Mouse (Mus musculus): ENCODE measurements around the gene Lnx2. TPM values are rescaled to one million over a fixed set of nuclear protein-coding genes. Genes with fewer than 3 reads are reported as not detected.
A peak's percentile ranks its signal among the peaks of the same experiment; 100 is the strongest.

Lnx2 gene
- 10 to 100 TPM; 17.9 to 20.5 TPM for total RNA-seq (2021)

DNA sequence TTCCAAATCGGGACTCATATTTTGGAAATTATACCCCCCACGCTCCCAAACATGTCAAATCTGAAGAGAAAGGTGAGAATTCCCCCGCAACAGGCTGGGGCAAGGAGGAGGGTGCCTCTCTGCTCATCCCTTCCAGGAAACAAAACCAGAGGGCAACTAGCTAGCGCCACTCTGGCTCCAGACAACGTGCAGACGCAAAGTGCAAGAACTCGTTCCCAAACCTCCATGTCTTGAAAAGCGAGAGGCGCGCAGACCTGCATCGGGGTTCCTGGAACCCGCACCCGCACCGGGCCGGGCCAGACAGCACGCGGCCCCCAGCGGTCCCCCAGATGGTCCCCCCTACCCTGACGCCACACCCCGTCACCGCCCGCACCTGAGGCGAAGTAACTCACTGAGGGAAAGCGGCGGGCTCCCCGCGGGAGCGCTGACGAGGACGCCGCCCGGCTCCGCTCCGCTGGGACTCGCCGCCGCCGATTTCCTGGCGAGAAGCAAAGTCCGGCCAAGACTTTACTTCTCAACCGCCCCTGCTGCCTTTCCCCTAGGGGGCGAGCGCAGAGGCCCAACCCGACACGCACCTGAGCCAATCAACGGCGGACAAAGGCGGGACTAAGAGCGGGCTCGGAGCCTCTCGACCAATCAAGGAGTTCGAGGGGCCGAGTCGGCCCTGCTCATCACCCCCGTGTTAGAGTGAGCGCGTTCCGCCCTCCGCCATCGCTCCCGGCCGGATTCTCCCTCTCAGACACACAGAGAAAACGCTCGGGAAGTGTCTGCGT lies at the start of gene Lnx2:
Gene Lnx2, minus strand, starts transcription at position 561 of the 773 bp plus-strand sequence.
- intact Hi-C loops (cut with DNase I) = loop anchor here (2.0 to 10.0 kb wide), 3 partner anchors 39 to 241 kb away; partner anchors contain the start of genes Mtif3 and Rpl21
- peak; percentile 99 for DNase-seq

DNA sequence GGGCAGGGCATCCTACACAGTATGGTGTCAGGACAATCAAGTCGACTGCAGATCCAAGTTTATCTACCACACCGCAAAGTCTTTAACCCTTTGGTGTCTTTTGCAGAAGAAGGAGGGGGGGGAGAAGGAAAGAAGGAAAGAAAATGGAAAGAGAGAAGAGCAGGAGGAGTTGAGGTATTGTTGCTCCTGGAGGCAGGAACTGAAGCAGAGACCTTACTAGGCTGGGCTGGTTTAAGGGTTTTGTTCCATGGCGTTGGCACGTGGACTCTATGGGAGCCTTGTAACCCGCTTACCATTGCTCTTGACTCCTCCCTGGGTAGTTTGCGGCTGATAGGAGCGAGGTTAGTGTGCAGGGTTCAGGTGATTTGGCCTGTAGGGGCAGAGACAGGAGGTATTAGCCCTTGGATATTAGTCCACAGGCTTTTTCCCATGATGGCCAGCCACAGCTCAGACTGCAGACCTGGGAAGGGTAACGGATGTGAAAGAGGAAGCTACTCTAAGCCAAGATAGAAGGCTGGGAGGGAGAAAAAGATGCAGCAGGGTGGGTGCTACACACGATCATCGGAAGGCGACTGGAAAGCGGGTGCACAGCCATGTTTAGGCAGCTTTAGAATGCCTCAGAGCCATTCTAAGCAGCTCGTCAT lies 49.3 kb upstream of the Lnx2 start:
- intact Hi-C loops (cut with DNase I) = no loop called here
- no peak for DNase-seq

DNA sequence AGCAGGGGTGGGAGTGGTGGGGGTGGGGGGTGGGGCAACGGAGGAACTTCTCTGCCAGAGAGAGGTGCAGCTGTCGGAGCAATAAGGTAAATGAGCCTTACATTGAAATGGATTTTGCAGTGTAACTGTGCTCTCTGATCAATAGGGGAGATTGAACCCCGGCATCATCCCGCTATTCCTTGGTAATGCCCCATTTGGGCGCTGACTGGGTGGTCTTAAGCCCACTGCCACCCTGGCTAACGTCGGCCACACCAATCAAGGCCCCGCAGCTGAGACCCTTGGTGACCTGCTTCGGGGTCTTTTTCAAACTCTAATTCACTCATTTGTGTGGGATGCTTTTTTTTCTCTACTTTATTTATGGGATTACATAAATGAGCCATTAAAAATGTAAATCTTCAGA lies 48.4 kb upstream of the Lnx2 start:
- DNase-seq = no peak
- intact Hi-C loops (cut with DNase I) = no loop called here

DNA sequence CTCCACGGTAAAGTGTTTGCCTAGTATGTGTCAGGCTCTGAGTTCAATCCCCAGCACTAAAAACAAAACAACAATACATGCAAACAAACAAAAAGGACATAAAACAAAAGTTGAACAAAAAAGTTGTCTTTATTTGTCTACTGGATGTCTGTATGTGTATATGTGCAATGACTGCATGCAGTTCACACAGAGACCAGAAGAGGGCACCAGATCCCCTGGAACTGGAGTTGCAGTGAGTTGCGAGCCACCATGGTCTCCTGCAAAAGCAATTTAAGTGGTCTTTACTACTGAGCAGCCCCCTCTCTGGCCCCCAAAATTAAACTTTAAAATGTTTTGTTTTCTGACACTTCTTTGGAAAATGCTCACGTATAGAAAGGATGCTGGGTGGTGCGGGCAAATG lies 44.8 kb upstream of the Lnx2 start:
- no peak for DNase-seq
- intact Hi-C loops (cut with DNase I) = no loop called here

DNA sequence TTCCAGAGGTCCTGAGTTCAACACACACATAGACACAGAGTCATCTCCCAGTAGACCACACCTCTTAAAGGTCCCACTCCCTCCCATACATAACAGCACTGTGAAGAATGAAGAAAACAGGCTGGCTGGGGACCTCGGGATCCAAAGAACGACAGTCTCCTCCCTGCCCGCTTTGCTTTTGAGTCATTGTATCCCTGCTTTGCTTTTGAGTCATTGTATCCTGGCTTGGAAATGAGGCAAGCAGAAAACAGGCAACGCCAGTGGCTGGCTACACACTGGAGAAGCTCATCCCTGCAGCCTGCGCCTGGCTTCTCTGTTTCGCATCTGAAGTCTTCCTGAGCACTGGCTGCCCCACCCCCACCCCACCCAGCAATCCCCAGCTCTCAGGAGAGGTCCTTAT lies 40.6 kb upstream of the Lnx2 start:
- intact Hi-C loops (cut with DNase I) = loop anchor here (5.0 kb wide), 1 partner anchor 135 kb away; no protein-coding TSS in a partner anchor
- DNase-seq = no peak

DNA sequence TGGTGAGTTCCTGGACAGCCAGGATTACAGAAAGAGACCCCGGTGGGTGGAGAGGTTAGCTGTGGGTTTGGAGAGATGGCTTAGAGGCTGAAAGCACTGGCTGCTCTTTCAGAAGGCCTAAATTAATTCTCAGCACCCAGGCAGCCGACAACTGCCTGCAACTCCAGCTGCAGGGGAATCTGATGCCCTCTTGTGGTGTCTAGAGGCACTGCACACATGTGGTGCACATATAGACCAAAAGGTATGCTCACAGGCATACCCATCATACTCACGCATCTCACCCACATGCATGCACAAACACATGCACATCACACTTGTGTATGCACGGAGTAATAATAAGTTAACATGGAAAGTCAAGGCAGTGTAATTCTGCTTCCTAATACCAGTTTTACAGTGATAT lies 39.2 kb upstream of the Lnx2 start:
- intact Hi-C loops (cut with DNase I) = loop anchor here (5.0 kb wide), 1 partner anchor 133 kb away; no protein-coding TSS in a partner anchor
- no peak for DNase-seq

DNA sequence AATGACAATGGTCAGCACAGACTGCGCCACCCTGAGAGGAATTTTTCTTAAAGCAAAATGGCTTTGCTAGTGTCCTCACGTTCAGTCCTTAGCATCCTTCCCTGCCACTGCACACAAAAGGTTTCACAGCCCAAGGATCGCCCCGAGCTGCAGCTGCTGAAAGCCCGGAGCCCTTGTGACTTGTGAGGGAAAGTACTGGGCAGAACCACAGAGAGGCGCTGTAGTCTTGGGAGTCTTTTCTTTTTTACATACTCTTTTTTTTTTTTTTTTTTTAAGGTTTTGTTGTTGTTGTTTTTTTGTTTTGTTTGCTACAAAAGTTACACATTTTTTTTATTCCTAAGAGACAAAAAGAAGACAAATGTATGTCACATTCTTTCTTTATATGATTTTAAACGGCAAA lies 38.4 kb upstream of the Lnx2 start:
- DNase-seq = no peak
- intact Hi-C loops (cut with DNase I) = loop anchor here (5.0 kb wide), 1 partner anchor 132 kb away; no protein-coding TSS in a partner anchor

DNA sequence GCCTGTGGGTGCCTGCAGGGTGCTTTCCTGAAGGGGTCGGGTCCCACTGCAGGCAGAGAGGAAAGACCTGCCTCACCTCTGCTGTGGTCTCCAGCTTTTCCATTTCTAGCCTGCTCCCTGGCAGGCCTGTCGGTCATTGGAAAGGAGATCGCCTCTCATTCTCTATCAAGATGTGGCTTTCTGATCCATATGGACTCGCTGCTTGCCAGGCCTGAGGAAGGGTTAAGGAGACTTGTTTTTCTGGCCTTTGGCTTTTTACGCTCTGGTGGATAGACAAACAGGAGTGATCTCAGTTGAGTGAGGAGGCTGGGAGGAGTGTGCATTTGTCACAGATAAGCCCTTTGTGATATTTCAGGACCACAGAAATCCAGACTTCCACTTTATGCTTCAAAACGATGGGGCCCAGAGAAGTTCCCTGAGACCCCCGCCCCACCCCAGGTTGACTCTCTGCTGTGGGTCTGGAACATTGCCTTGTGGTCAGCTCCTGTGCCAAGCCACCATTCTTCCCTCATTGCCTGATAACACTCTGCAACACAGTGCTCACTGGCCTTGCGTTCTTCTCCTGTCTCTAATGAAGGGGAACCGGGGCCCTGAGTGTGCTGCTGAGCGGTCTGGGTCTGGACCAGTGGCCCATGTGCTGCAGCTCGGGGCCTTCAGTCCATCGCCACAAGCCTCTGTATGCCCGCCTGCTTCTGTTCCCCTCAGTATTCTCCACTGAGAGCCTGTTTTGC lies 32.6 kb upstream of the Lnx2 start:
- intact Hi-C loops (cut with DNase I) = no loop called here
- no peak for DNase-seq

DNA sequence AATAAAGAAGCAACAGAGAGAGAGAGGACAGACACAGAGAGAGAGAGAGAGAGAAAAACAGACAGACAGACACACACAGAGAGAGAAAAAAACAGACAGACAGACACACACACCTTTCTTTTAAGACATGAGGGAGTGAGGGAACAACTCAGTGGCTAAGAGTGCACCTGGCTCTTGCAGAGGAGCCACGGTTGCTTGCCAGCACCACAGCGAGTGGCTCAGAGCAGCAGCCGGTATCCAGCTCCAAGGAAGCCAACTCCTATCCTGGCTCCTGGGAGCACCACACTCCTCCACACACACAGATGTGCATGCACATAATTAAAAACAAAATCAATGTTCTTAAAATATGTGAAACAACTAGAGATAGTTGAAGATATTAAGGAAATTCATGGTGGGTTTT lies 30.9 kb upstream of the Lnx2 start:
- no peak for DNase-seq
- intact Hi-C loops (cut with DNase I) = no loop called here

DNA sequence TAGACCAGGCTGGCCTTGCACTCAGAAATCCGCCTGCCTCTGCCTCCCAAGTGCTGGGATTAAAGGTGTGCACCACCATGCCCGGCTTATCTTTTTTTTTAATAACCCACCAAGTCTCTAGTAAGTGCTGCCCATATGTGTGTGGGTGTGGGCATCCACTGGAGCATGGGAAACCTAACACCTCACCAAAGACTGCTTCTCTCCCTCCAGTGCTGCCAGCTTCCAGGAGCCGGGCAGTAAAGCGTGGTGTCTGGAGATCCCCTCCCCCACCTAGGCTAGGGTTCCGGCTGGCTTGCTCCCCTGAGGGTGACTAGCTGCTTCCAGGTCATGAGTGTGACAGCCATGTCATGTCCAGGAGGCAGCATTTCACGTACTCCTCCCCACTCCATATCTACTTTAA lies 25.9 kb upstream of the Lnx2 start:
- intact Hi-C loops (cut with DNase I) = no loop called here
- no peak for DNase-seq

DNA sequence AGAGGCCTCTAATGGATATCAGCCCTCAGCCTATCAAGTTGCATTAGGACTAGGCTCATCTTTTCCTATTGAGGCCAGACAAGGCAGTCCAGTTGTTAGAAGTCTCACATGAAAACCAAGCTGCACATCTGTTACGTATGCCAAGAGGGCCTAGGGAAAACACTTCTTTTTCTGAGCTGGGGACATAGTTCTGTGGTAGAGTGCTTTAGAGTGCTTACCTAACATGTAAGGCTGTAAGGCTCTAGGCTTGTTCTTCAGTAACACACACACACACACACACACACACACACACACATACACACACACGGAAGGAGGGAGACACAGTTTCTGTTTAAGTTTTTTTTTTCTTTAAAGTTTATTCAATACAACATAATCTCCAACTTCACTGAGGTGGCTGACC lies 23.8 kb upstream of the Lnx2 start:
- no peak for DNase-seq
- intact Hi-C loops (cut with DNase I) = no loop called here

DNA sequence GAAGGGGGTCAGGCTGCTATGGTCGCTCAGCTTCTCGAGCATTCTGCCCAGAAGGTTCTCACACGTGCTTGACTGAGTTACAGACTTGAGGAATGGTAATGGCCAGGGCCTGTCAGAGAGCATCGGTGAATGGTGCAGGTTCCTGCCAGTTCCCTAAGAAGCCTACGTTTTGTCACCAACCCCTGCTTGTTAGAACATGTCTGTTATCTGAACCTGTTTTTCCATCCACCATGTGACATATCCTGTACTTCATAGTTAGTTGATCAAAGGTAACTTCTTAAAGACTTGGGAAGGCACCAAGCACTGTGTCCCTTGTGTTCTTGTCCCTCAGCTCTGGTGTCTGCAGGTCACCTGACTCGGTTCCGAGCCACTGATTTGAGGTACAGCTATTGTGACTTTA lies 22.3 kb upstream of the Lnx2 start:
- intact Hi-C loops (cut with DNase I) = no loop called here

DNA sequence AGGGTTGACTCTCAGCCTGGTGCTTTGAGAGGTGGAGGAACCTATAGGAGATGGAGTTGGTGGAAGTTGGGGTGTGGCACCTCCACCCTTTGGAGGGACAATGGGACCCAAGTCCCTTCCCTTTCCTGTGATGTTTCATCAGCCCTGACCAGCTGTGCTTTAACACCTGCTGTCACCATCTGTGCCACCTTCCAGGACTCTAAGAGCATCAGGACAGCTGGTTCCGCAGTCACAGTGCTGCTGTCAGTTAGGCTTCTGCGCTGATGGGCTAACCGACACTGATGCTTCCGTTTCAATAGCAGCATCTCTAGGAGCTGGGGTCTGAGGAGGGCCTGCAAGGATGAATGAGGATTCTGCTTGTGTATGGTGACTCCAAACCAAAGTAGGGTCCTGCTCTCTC lies 20.2 kb upstream of the Lnx2 start:
- DNase-seq = no peak
- intact Hi-C loops (cut with DNase I) = no loop called here

More for the DNA sequence above, 22.3 kb upstream of the Lnx2 start:
- DNase-seq = no peak

DNA sequence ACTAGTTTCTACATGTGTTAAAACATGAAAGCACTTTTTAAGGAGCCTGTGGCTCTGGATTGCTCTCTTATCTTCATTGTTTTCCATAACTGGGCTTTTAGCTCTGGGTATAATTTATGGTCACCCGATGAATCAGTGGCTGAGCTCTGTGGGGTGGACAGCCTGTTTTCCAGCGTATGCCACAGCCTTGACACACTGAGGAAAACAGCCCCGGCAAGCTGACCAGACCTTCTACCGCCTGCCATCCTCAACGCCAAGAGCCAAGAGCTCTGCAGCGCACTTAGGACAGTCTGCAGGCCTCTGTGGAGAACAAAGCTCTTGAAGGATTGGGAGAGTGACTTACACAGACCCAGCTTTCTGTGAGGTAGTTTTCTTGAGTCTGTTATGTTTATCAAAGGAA lies 17.9 kb upstream of the Lnx2 start:
- intact Hi-C loops (cut with DNase I) = no loop called here

DNA sequence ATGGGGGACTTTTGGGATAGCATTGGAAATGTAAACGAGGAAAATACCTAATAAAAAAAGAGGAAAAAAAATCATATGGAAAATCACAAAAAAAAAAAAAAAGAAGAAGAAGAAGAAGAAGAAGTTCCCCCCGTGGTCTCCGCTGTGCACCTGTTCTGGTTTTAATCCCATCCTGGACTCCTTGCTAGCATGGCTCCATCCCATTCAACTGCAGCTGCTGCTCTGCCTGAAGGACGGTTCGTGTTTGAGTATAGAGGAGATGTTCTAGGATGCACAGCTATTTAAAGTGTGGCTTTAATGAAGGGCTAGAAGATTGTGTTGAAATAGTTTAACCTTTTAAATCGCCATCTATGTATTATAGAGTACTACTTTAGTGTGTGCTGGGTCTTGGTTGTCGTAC lies 16.1 kb upstream of the Lnx2 start:
- DNase-seq = no peak
- intact Hi-C loops (cut with DNase I) = no loop called here

More for the DNA sequence above, 17.9 kb upstream of the Lnx2 start:
- no peak for DNase-seq

DNA sequence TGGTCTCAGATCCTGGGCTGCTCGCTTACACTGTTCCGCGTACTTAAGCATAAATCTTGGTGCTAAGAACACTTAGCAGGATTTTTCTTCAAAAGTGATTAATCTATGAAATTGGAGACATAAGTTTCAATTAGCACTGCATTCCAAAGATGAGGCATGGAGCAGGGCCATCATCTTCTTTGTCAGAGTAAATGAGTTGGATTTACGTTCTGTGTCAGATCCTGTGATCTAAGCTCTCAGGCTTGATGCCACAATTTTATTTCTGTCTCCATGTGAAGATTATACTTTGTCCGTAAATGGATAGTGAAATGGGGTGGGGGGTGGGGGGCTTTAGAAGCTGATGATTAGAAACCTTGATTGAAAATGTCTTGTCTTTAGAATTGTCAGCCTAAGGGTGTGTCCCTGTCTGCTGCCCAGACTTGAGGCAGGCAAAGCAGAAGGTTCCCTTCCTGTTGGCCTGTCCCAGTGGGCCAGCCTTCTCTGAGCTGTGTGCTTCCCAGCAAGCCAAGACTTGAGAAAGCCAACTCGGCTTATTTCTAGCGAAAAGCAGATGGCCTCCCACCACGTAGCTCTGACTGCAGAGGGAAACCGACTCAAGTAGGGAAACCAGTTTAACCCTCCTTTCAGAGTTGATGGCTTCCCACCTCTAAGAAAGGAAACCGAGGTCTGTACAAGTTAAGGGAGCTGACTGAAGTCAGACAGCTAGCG lies 14.0 kb upstream of the Lnx2 start:
- intact Hi-C loops (cut with DNase I) = no loop called here
- DNase-seq = no peak

DNA sequence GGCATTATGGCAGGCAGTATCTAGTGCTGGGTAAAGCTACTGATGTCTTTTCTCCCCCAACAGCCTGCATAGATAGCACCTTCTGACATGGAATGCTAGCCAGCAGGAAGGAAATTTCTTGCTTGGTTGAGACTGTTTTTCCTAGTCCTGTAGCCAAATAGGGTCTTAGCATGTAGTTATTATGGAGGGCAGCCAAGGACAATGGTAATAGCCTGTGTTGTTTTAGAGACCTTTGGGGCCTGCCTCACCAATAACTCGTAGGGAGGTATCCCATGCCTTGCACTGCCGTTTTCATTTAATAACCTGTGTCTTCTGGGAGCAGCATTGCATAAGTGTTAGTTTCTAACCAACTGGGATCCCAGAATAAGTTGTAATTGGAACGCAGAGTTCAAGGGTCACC lies 13.4 kb upstream of the Lnx2 start:
- no peak for DNase-seq
- intact Hi-C loops (cut with DNase I) = no loop called here

DNA sequence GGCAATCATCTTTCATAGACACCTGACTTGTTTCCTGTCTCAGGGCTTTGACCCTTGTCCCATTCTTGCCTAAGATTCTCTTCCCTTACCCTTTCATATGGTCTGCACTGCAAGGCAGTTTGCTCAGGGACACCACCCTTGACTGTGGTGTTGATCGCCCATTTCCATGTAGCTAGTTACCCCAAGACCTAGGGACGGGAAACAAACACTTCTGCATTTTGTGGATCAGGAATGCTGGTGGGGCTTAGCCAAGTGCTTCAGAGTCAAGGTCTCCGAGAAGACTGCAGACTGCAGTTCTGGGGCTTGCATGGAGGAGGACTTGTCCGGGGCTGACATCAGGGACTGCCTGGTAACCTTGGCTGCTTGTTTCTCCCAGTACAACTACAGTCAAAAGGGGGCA lies 10.4 kb upstream of the Lnx2 start:
- DNase-seq = no peak
- intact Hi-C loops (cut with DNase I) = no loop called here

DNA sequence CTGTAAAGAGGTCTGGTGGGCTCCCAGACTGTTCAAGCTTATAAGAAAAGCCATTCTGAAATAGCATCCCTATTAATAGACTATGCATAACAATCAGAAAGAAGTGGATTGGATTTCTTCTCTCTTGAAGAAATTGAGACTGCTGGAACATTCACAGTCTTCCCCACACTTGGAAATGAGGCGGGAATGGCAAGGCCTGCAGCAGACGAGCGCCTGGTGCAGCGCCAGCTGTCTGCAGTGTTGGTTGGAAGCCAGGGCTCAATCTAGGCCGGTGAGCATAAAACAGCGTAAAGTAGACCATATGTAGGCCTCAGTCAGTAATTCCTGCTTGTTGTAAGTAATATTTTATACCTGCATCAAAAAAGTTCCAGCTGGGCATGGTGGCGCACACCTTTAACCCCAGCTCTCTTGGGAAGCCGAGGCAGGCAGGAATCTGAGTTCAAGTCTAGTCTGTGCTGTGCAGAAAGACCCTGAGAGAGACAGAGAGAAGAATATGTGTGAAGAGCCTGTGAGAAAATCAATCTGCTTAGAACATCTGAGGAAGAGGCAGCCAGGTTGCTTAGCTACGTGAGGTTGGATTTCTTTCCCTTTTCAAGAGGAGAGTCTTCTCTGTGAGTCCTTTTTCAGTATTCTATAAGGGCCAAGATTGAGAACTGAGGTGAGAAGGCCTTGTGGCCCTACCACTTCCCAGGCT lies 9.0 kb upstream of the Lnx2 start:
- DNase-seq = peak; percentile 22 to 40
- intact Hi-C loops (cut with DNase I) = no loop called here

Data from heart, postnatal 10 days (tissue).